Mouse (Mus musculus) midbrain, postnatal 0 days (tissue): ENCODE measurements around the gene Gnl2. TPM values are rescaled to one million over a fixed set of nuclear protein-coding genes. Genes with fewer than 3 reads are reported as not detected.

Source experiments
- ATAC-seq: fragments of 200-750 bp; cut with Nextera tagmentation; 2 replicates; pipeline ENCODE4 v1.8.0; 2017; ENCODE audit warnings: moderate number of reproducible peaks, mild to moderate bottlenecking, moderate TSS enrichment, moderate library complexity; ENCODE audit not compliant: low FRiP score
- DNase-seq: peaks from one replicate; pipeline ENCODE4 v3.0.0-alpha.2; 2015; ENCODE audit warnings: low spot score
- H3K27ac ChIP-seq: fragments of 300-500 bp; sonication (generic); 2 replicates; pipeline ENCODE4 v1.5.1; 2014; ENCODE audit warnings: low read depth, mild to moderate bottlenecking, low read length, mixed read lengths
- H3K27me3 ChIP-seq: fragments of 300-500 bp; sonication (generic); 2 replicates; pipeline ENCODE4 v1.6.1; 2014; ENCODE audit warnings: low read length, control low read depth, mixed read lengths; ENCODE audit not compliant: insufficient read depth
- H3K36me3 ChIP-seq: fragments of 300-500 bp; sonication (generic); 2 replicates; pipeline ENCODE4 v1.6.1; 2014; ENCODE audit warnings: low read length, control low read depth, mixed read lengths; ENCODE audit not compliant: insufficient read depth
- H3K4me1 ChIP-seq: fragments of 300-500 bp; sonication (generic); 2 replicates; pipeline ENCODE4 v1.6.1; 2014; ENCODE audit warnings: mild to moderate bottlenecking, control low read depth, antibody characterized with exemption, low read length, mixed read lengths; ENCODE audit not compliant: insufficient read depth
- H3K4me2 ChIP-seq: fragments of 300-500 bp; sonication (generic); 2 replicates; pipeline ENCODE4 v1.6.1; 2014; ENCODE audit warnings: low read depth, mild to moderate bottlenecking, low read length, mixed read lengths; ENCODE audit not compliant: poor library complexity, severe bottlenecking
- H3K4me3 ChIP-seq: fragments of 300-500 bp; sonication (generic); 2 replicates; pipeline ENCODE4 v1.5.1; 2014; ENCODE audit warnings: low read depth, mild to moderate bottlenecking, low read length, moderate library complexity
- H3K9ac ChIP-seq: fragments of 300-500 bp; sonication (generic); replicated peaks from 2 replicates; pipeline ENCODE4 v1.6.1; 2014; ENCODE audit warnings: mild to moderate bottlenecking, low read length, moderate library complexity, mixed read lengths; ENCODE audit not compliant: poor library complexity, severe bottlenecking
- H3K9me3 ChIP-seq: fragments of 300-500 bp; sonication (generic); 2 replicates; pipeline ENCODE4 v1.6.1; 2016; ENCODE audit warnings: low read length, control low read depth
- CTCF ChIP-seq: IDR thresholded peaks from 2 replicates; pipeline ENCODE4 v1.5.1; 2016; ENCODE audit warnings: antibody characterized with exemption, mild to moderate bottlenecking
- WGBS: fragments of 180-500 bp; shearing (Covaris S2); extraction: QIAGEN DNeasy Blood & Tissue Kit; methylation state at CpG from one replicate; pipeline ENCODE4 v1.1.7; 2014; 5-methylcytosine and 5-hydroxymethylcytosine counted together
- polyA plus RNA-seq: library from polyadenylated mRNA; unstranded; fragments of >200 nt; fragmentation: Nextera tagmentation; extraction: Ambion mirVana; gene quantifications from 2 replicates; pipeline ENCODE4 v1.2.1, GENCODE M21; 2015
- total RNA-seq: library from RNA; depleted of rRNA; stranded (reverse); fragments of >200 nt; gene quantifications from 2 replicates; pipeline ENCODE4 v1.2.3, GENCODE M21; 2014

The Gnl2 gene
- total and polyA plus RNA-seq, 2 experiments from 2014 or later, result 51.8 to 77.5 TPM

- 58% methylated on average over 9 of the region's 9 CpGs for WGBS
- Histone ChIP-seq H3K27ac (no peak overlapping the region), H3K4me2 (no peak overlapping the region), H3K9ac (no peak overlapping the region), H3K9me3 (no peaks in the 10 kb centered on the region), H3K4me1 (peaks cover 7% of the 10 kb centered on the region; the same call in 1 of the 2 replicates), H3K4me3 (no peak overlapping the region), H3K27me3 (no peaks in the 10 kb centered on the region), H3K36me3 (no peaks in the 10 kb centered on the region)
- no peak for TF ChIP-seq CTCF
- ATAC-seq (no peak), DNase-seq (no peak)
Observed at GRCm38 (mm10) chr4:124972316-124972715, 44.1 kb upstream of the Gnl2 start.

GRCm38 (mm10) chr4:124973296-124973695, 43.1 kb upstream of the Gnl2 start:
- no peak overlapping the region for H3K4me3 ChIP-seq
- DNase-seq (peak; percentile 50), ATAC-seq (no peak)
- H3K27me3 ChIP-seq, result no peaks in the 10 kb centered on the region
- no peaks in the 10 kb centered on the region for H3K9me3 ChIP-seq
- whole genome bisulfite sequencing, result 77% methylated on average over 2 of the region's 2 CpGs
- peaks cover 7% of the 10 kb centered on the region; the same call in 1 of the 2 replicates for H3K4me1 ChIP-seq
- H3K9ac ChIP-seq, result no peak overlapping the region
- H3K4me2 ChIP-seq, result no peak overlapping the region
- no peak overlapping the region for H3K27ac ChIP-seq
- TF ChIP-seq CTCF, result no peak
- no peaks in the 10 kb centered on the region for H3K36me3 ChIP-seq

GRCm38 (mm10) chr4:124978201-124978600, 38.2 kb upstream of the Gnl2 start:
- Histone ChIP-seq H3K9ac (no peak overlapping the region), H3K4me2 (no peak overlapping the region), H3K36me3 (no peaks in the 10 kb centered on the region), H3K9me3 (no peaks in the 10 kb centered on the region), H3K4me1 (no peaks in the 10 kb centered on the region), H3K4me3 (no peak overlapping the region), H3K27ac (no peak overlapping the region), H3K27me3 (peaks cover 2% of the 10 kb centered on the region)
- 49% methylated on average over 5 of the region's 5 CpGs for WGBS
- no peak for DNase-seq
- TF ChIP-seq CTCF, result no peak
- ATAC-seq, result no peak

- H3K36me3 ChIP-seq, result no peaks in the 10 kb centered on the region
- WGBS, result 11% methylated on average over 9 of the region's 9 CpGs
- peaks cover 47% of the 10 kb centered on the region for H3K27me3 ChIP-seq
- ATAC-seq (peak; percentile 33; the same call in 1 of the 2 replicates), DNase-seq (peak; percentile 60)
- H3K27ac ChIP-seq, result no peak overlapping the region
- no peak overlapping the region for H3K4me2 ChIP-seq
- H3K4me3 ChIP-seq, result no peak overlapping the region
- peak; percentile 49 for TF ChIP-seq CTCF
- no peaks in the 10 kb centered on the region for H3K4me1 ChIP-seq
- H3K9me3 ChIP-seq, result no peaks in the 10 kb centered on the region
- no peak overlapping the region for H3K9ac ChIP-seq
Observed at GRCm38 (mm10) chr4:124983893-124984526, 32.4 kb upstream of the Gnl2 start.

- Histone ChIP-seq H3K27me3 (peaks cover 56% of the 10 kb centered on the region), H3K9me3 (no peaks in the 10 kb centered on the region), H3K27ac (no peak overlapping the region), H3K4me2 (no peak overlapping the region), H3K36me3 (no peaks in the 10 kb centered on the region), H3K9ac (no peak overlapping the region), H3K4me1 (no peaks in the 10 kb centered on the region), H3K4me3 (no peak overlapping the region)
- 17% methylated on average over 18 of the region's 18 CpGs for WGBS
- ATAC-seq (no peak), DNase-seq (no peak)
- no peak for TF ChIP-seq CTCF
Observed at GRCm38 (mm10) chr4:124984871-124985670, 31.3 kb upstream of the Gnl2 start.
